Mouse (Mus musculus): ENCODE measurements at regions not wholly inside any gene's neighbourhood (a gene's known extent, or its start where the extent isn't known, plus 50 kb on each side); places are given as distances from the start of the nearest gene placed in this dataset.

DNA sequence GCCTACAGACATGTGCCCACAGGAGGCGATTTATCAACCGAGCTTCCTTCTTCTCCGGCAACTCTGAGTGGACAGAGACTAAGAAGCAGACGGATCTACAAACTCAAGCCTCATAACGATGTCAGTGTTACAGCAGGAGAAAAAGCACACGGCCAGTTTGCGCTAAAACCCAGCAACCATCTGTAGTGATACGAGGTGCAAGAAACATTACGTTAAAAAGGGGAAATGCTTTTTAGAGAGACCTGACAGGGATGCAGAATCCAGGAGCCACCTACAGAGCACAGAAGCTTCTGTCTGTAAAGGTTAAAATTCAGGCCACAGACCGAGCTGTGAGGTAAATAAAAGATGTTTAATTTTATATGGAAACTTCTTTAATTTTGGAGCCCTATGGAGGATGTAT is 56.5 kb upstream of the Fer start:
- TF ChIP-seq CTCF (IDR thresholded peaks at IDR 0.05; ENCODE audit: borderline replicate concordance, control insufficient read depth, extremely low read depth, insufficient read depth, low read length, poor library complexity) (no peak), POLR2A (IDR thresholded peaks at IDR 0.05; ENCODE audit: control insufficient read depth, extremely low read depth, insufficient read depth, low read length, poor library complexity) (no peak)
